Mouse (Mus musculus) forebrain, postnatal 0 days (tissue): ENCODE results near the gene Abcc8. TPM values are rescaled to one million over a fixed set of nuclear protein-coding genes. Genes with fewer than 3 reads are reported as not detected.
A peak's percentile ranks its signal among the peaks of the same experiment; 100 is the strongest.

Experiments
- ATAC-seq: fragments of 200-750 bp; cut with Nextera tagmentation; 2 replicates; pipeline ENCODE4 v1.8.0; 2017; ENCODE audit warnings: mild to moderate bottlenecking, moderate library complexity
- DNase-seq: peaks from one replicate; pipeline ENCODE4 v3.0.0-alpha.2; 2015
- H3K27ac ChIP-seq: fragments of 300-500 bp; sonication (generic); 2 replicates; pipeline ENCODE4 v1.5.1; 2014; ENCODE audit warnings: low read depth, mild to moderate bottlenecking, antibody characterized with exemption, low read length, moderate library complexity, mixed read lengths
- H3K27me3 ChIP-seq: fragments of 300-500 bp; sonication (generic); 2 replicates; pipeline ENCODE4 v1.6.1; 2014; ENCODE audit warnings: mild to moderate bottlenecking, low read length, mixed read lengths; ENCODE audit not compliant: insufficient read depth
- H3K36me3 ChIP-seq: fragments of 300-500 bp; sonication (generic); 2 replicates; pipeline ENCODE4 v1.6.1; 2014; ENCODE audit warnings: mild to moderate bottlenecking, moderate library complexity; ENCODE audit not compliant: insufficient read depth
- H3K4me1 ChIP-seq: fragments of 300-500 bp; sonication (generic); 2 replicates; pipeline ENCODE4 v1.6.1; 2014; ENCODE audit warnings: antibody characterized with exemption; ENCODE audit not compliant: insufficient read depth
- H3K4me2 ChIP-seq: fragments of 300-500 bp; sonication (generic); 2 replicates; pipeline ENCODE4 v1.6.1; 2014; ENCODE audit warnings: low read depth, mild to moderate bottlenecking, moderate library complexity
- H3K4me3 ChIP-seq: fragments of 300-500 bp; sonication (generic); 2 replicates; pipeline ENCODE4 v1.5.1; 2014; ENCODE audit warnings: low read depth, low read length, mixed read lengths
- H3K9ac ChIP-seq: fragments of 300-500 bp; sonication (generic); 2 replicates; pipeline ENCODE4 v1.6.1; 2014; ENCODE audit warnings: mild to moderate bottlenecking
- H3K9me3 ChIP-seq: fragments of 300-500 bp; sonication (generic); 2 replicates; pipeline ENCODE4 v1.6.1; 2016; ENCODE audit warnings: low read length
- CTCF ChIP-seq: sonication (generic); IDR thresholded peaks from 2 replicates; pipeline ENCODE4 v1.5.1; 2016; ENCODE audit warnings: antibody characterized with exemption, control low read depth, low read depth
- WGBS: fragments of 180-500 bp; shearing (Covaris S2); extraction: QIAGEN DNeasy Blood & Tissue Kit; methylation state at CpG from one replicate; pipeline ENCODE4 v1.1.7; 2014; 5-methylcytosine and 5-hydroxymethylcytosine counted together
- polyA plus RNA-seq: library from polyadenylated mRNA; unstranded; fragments of >200 nt; fragmentation: Nextera tagmentation; extraction: Ambion mirVana; gene quantifications from 2 replicates; pipeline ENCODE4 v1.2.1, GENCODE M21; 2015
- total RNA-seq: library from RNA; depleted of rRNA; stranded (reverse); fragments of >200 nt; gene quantifications from 2 replicates; pipeline ENCODE4 v1.2.3, GENCODE M21; 2014

Gene Abcc8
- total and polyA plus RNA-seq, 2 experiments from 2014 or later: 7.0 to 18.9 TPM

GRCm38 (mm10) chr7:46086378-46086777 is 93.5 kb downstream of the Abcc8 start:
- DNase-seq: no peak
- ATAC-seq: no peak
- 93% methylated on average over 6 of the region's 6 CpGs for WGBS
- Histone ChIP-seq H3K9me3 (no peaks in the 10 kb centered on the region), H3K27ac (no peak overlapping the region), H3K9ac (no peak overlapping the region), H3K36me3 (peaks cover 33% of the 10 kb centered on the region), H3K4me1 (no peaks in the 10 kb centered on the region), H3K27me3 (no peaks in the 10 kb centered on the region), H3K4me3 (no peak overlapping the region), H3K4me2 (no peak overlapping the region)
- TF ChIP-seq CTCF: no peak

GRCm38 (mm10) chr7:46084839-46085513 is 94.9 kb downstream of the Abcc8 start:
- no peaks in the 10 kb centered on the region for H3K9me3 ChIP-seq
- no peak overlapping the region for H3K4me3 ChIP-seq
- no peak overlapping the region for H3K27ac ChIP-seq
- no peak overlapping the region for H3K9ac ChIP-seq
- H3K36me3 ChIP-seq: peaks cover 47% of the 10 kb centered on the region
- ATAC-seq (no peak), DNase-seq (no peak)
- TF ChIP-seq CTCF: no peak
- WGBS: 75% methylated on average over 16 of the region's 16 CpGs
- no peaks in the 10 kb centered on the region for H3K4me1 ChIP-seq
- no peak overlapping the region for H3K4me2 ChIP-seq
- no peaks in the 10 kb centered on the region for H3K27me3 ChIP-seq

DNA sequence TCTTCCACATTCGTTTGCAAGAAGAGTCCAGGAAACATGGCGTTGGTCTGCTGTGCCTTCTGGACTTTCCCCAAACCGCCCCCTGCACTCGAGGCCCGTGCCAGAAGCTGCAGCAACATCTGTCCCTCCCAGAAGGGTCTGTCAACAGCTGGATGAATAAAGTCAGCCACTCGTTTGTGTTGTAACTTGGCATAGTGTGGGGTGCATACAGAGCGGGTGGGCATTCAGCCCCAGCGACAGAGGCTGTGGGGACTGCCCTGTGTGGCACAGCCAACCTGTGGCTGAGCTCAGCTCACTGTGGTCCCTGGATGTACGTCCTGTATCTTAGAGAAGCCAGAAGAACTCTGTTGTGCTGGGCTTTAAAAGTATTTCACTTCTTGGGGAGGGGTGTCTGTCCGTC is 95.8 kb downstream of the Abcc8 start:
- Histone ChIP-seq H3K27me3 (no peaks in the 10 kb centered on the region), H3K36me3 (peaks cover 55% of the 10 kb centered on the region), H3K4me2 (no peak overlapping the region), H3K4me3 (no peak overlapping the region), H3K27ac (no peak overlapping the region), H3K9ac (no peak overlapping the region), H3K4me1 (no peaks in the 10 kb centered on the region), H3K9me3 (no peaks in the 10 kb centered on the region)
- ATAC-seq: no peak
- no peak for DNase-seq
- WGBS: 83% methylated on average over 10 of the region's 10 CpGs
- TF ChIP-seq CTCF: no peak

GRCm38 (mm10) chr7:46077675-46078074 is 102.2 kb downstream of the Abcc8 start:
- H3K4me3 ChIP-seq: no peak overlapping the region
- TF ChIP-seq CTCF: peak; percentile 22; the same call in 1 of the 2 replicates
- no peaks in the 10 kb centered on the region for H3K4me1 ChIP-seq
- 41% methylated on average over 12 of the region's 12 CpGs for WGBS
- no peaks in the 10 kb centered on the region for H3K27me3 ChIP-seq
- DNase-seq (peak; percentile 48), ATAC-seq (peak; percentile 77)
- no peak overlapping the region for H3K9ac ChIP-seq
- H3K4me2 ChIP-seq: no peak overlapping the region
- no peaks in the 10 kb centered on the region for H3K9me3 ChIP-seq
- H3K36me3 ChIP-seq: peaks cover 82% of the 10 kb centered on the region
- H3K27ac ChIP-seq: no peak overlapping the region

DNA sequence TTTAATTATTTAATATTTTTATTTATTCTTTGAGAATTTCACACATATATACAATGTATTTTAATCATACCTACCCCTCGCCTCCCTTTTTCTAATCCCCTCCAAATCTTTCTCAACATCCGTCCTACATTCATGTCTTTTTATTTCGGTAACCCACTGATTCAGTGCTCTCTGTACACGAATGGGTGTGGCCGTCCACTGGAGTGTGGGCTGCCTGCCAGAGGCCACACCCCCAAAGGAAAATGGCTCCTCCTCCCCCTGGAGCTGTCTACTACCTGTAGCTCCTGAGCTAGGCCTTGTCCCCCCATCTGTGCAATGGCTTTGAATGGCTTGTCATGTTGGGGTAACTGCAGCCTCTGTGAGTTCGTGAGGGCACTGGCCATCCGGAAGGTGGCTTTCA is 103.0 kb downstream of the Abcc8 start:
- ATAC-seq: no peak
- Histone ChIP-seq H3K27me3 (no peaks in the 10 kb centered on the region), H3K27ac (no peak overlapping the region), H3K4me2 (no peak overlapping the region), H3K4me3 (no peak overlapping the region), H3K9ac (no peak overlapping the region), H3K4me1 (no peaks in the 10 kb centered on the region), H3K36me3 (peaks cover 83% of the 10 kb centered on the region), H3K9me3 (no peaks in the 10 kb centered on the region)
- 82% methylated on average over 7 of the region's 7 CpGs for WGBS
- no peak for TF ChIP-seq CTCF
- DNase-seq: no peak

DNA sequence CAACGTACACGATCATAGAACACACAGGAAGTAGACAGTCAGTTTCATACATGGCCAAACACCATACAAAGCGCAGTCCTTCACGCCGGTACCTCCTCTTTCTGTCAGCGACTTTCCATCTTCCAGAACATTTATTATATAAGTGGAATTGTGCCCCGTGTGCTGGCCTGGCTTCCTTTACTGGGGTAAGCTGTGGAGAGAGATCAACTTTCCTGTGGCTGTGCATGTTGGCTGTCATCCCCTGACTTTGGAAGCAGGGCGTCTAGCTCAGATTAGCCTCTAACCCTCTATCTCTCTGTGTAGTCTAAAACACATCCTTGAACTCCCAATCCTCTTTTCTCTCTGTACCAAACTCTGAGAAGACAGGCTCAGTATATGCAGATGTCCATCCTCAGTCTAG is 111.0 kb downstream of the Abcc8 start:
- TF ChIP-seq CTCF: no peak
- H3K4me1 ChIP-seq: no peaks in the 10 kb centered on the region
- DNase-seq (no peak), ATAC-seq (no peak)
- H3K4me3 ChIP-seq: no peak overlapping the region
- 95% methylated on average over 8 of the region's 8 CpGs for WGBS
- no peak overlapping the region for H3K27ac ChIP-seq
- no peaks in the 10 kb centered on the region for H3K27me3 ChIP-seq
- H3K9me3 ChIP-seq: no peaks in the 10 kb centered on the region
- H3K36me3 ChIP-seq: peaks cover 92% of the 10 kb centered on the region
- no peak overlapping the region for H3K4me2 ChIP-seq
- no peak overlapping the region for H3K9ac ChIP-seq

DNA sequence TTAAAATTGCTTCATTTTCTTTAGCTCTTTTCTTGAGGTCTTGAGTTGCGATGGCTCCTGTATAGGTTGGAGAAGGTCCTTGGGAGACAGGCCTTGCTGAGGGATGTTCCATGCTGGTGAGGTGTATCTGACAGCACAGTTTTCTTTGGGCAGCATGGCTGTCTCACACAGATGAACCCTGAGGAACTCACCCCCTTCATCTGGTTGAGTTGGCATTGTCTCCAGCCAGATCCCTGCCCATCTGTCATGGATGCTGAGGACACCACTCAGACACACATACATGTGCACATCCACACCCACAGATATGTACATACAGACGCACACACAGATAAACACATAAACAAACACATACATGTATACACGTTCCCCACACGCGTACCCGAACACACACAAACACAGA is 116.5 kb downstream of the Abcc8 start:
- no peaks in the 10 kb centered on the region for H3K4me1 ChIP-seq
- no peaks in the 10 kb centered on the region for H3K27me3 ChIP-seq
- no peak for DNase-seq
- H3K27ac ChIP-seq: no peak overlapping the region
- no peak overlapping the region for H3K4me2 ChIP-seq
- H3K9me3 ChIP-seq: no peaks in the 10 kb centered on the region
- H3K4me3 ChIP-seq: no peak overlapping the region
- no peak for TF ChIP-seq CTCF
- WGBS: 95% methylated on average over 6 of the region's 6 CpGs
- H3K36me3 ChIP-seq: peaks cover 88% of the 10 kb centered on the region
- no peak for ATAC-seq
- no peak overlapping the region for H3K9ac ChIP-seq
